Mouse (Mus musculus) heart, adult 8-10 months (tissue): ENCODE measurements around the gene Dennd1a. TPM values are rescaled to one million over a fixed set of nuclear protein-coding genes. Genes with fewer than 3 reads are reported as not detected.
A peak's percentile ranks its signal among the peaks of the same experiment; 100 is the strongest.

Experiments used
- DNase-seq: peaks from one replicate; pipeline ENCODE4 v3.0.0; 2022; ENCODE audit warnings: low spot score
- total RNA-seq, 4 experiments: library from RNA; stranded (reverse); gene quantifications; 2 replicates each; pipeline ENCODE4 v1.2.4; 2022

Dennd1a gene
- total RNA-seq, result 10 to 100 TPM; 24.6 to 29.0 (median 27.3) TPM

DNA sequence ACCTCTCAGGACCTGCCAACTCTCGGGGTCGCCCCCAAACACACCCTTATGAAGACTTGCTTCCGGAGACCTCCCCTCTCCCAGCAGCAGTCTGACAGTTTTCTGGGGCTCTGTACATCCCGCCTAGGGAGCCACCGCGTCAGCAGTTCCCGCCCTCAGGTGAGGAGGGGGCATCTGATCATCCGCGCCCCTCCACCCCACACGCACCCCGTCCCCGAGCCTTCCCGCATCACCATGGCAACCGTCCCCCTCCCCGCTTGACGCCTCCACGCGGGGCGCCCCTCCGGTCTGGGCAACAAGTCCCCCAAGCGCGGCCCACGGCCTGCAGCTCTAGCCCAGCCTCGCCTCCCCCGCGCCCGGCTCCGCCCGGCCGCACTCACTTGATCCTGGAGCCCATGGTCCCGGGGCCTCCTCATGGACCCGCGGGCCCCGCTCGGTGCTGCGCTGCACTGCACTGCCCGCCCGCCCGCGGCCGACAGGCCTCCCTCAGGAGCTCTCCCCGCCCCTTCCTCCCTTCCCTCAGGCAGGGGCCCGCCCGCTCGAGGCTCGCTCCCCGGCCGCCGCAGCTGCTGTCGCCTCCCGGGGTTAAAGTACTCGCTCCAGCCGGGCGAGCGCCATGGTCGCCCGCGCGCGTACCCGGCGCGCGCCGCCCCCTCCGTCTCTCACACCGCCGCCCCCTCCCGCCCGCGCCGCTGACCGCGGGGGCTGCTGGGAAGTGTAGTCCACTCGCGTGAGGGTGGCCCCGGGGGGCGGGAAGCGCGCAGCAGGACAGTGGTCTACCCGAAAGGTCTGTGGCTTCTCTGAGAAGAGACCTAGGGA lies at the start of gene Dennd1a:
Dennd1a (minus strand) TSS at position 658 of the 819 bp plus-strand sequence.
- DNase-seq, result peak; percentile 83

DNA sequence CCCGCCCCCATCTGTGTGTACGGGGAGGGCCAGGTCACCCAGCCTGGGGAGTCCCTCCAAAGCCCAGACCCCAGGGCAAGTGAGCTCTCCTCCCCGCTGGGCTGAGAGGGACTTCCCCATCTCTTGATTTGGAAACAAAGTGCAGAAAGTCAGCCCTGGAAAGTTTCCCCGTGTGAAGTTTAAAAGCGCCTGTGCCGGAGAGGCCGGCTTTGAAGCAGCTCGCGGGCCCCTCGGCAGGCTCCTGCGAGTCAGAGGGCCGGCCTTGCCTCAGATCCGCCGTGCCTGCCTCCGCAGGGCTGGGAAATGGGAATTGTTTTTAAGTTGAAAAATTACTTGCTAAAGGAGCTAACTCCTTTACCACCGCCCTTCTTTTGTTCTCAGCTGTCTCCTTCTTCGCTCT lies 49.4 kb upstream of the Dennd1a start:
- no peak for DNase-seq

DNA sequence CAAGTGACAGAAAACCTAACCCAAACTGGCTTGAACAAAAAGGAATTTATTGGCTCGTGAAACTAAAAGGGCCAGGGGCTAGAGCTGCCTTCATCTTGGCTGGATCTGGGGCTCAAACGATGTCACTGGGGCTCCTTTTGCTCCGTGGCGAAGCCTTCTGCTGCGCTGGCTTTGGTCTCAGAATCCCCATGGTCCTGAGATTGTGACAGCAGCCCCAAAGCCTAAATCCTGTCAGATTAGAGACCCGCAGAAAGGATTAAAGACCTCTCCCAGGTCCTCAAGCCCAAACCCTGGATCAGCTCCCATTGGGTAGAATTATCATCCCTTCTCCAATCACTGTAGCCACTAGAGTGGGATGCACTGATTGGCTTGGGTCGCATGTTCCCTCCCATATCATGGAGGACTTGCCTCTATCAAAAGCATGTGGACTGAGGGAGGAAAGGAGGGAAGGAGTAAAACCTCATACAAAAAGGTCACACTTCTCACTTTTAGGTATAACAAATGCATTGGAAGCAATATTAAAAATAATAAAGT lies 46.5 kb upstream of the Dennd1a start:
- DNase-seq, result no peak

DNA sequence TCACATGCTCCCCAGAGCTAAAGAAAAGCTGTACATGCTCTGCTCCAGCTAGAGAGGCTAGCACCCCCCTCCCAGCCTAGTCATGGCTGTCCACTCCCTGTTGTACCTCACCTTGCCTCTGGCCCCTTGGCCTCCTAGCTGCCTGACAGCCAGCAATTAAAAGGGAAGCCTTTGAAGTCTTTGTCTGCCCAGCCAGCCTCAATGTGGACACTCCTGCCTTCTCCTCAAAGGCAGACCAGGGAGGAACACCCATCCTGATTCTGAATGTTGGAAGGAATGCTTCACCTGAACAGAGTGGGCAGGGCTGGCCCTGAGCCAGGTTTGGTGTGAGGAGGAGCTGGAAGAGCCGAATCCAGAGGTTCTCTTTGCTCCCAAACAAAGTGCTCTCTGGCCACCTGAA lies 39.5 kb upstream of the Dennd1a start:
- DNase-seq, result no peak

DNA sequence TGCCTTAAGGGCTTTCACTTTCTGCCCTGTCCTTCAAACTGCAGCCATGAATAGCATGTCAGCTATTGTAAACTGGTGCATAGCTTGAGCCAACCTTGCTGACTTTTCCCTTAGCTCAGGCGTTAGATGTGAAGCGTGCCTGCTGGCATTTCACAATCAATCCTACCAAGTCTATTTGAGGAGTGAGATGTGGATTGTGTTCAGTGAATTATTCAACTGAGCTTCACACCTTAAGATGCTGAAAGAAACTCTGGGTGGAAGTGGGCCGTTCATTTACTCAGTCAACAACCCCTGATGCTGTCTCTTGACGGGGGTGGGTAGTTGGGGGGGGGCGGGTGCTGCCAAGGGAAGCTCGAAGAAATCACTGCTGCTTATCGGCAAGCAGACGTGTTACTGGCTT lies 36.2 kb upstream of the Dennd1a start:
- no peak for DNase-seq

DNA sequence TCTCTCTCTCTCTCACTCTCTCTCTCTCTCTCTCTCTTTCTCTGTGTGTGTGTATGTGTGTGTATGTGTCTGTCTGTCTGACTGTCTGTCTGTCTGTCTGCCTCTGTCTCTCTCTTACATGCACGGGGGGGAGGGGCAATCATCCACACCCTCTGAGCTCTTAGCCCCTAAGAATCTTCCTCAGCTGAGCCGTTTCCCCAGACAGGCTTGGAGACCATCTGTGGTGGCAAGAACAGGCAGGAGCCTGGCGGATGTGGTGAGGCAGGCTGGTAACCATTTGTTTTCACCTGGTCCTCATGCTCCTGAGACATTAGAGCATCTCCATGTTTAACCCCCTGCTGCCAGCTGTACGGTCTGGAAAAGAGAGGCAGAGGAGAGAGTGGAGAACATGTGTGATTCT lies 33.7 kb upstream of the Dennd1a start:
- DNase-seq, result no peak

DNA sequence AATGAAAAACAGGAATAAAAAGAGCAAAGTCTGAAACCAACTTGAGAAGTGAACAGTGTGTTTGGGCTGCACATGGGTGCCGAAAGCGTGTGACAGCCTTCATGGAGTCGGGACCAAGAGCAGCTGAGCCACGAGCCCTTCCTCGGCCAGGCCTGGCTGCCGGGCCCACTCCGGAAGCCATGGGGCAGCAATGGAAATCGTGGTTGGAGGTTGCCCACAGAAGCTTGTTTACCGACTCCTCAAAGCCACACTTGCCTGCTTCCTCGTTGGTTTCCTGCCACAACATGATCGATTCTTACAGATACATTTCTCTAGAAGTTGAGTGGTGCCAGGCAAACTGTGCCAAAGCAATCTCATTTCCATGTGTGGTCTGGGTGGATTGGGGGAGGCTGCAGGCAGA lies 31.9 kb upstream of the Dennd1a start:
- no peak for DNase-seq

DNA sequence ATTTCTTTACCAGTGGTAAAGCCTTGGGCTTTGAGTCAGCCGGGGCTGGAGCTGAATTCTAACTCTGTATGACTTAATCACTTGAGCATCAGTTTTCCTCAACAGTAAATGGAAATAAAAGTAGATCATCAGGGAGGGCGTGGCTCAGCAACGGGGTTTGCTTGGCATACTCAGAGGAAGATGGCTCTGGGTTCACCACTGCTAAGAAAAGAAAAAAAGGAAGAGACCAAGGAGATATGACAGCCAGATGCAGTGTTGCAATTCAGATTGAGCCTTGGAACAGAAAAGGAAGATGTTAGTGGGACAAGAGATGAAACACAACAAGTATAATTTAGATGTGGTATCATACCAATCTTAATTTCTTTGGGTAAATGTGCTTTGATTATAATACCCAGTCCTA lies 26.2 kb upstream of the Dennd1a start:
- DNase-seq, result no peak

DNA sequence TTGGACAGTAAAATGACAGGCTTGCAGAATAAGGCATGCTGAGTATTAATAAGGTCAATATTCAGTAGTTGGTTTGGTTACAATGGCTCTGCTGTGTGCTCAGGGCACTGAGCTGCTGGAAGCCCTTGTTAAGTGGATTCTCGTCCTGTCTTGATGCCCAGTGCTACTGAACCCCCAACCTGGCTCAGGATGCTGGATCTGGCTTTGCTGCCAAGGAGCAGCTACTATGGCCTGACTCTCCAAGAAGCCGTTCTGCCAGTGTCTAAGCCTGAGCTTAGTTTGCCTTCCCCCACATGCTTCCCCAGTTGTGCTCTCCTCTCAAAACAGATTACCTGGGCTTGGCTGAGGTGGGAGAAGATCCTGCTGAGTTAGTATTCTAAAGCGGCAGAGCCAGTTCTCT lies 25.7 kb upstream of the Dennd1a start:
- no peak for DNase-seq

DNA sequence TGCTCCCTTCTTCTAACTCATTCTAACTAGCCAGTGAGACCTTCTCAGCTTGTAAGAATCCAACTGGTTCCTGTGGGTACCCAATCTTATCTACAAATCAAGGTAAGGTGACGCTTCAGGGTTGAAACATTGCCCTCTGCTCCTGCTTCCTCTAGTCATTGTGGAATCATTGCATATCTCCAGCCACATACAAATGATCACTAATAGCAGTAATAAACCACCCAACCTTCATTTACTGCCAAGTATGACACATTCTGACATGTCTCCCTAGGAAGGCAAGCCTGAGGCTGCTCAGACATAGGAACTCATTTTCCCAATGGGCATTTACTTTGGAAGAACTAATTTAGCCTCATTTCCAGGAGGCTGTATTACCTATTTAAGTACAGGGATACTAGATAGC lies 18.0 kb upstream of the Dennd1a start:
- DNase-seq, result no peak

DNA sequence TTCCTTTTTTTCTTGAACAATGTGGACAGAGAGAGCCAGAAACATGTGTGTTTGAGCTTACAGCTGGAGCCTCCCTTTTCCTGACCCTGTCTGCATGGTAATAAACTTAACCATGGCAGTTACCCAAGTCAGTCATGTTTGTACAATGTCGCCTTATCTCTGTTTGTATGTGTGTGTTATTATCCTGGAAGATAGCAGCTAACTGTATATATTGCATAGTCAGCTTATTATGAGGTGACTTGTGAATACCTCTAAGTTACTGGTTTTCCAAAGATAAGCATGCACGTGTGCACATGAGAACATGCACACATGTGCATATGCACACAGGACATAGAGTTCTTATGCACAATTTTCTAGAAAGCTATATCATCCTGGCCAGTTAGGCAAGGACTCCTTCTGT lies 13.8 kb upstream of the Dennd1a start:
- no peak for DNase-seq

DNA sequence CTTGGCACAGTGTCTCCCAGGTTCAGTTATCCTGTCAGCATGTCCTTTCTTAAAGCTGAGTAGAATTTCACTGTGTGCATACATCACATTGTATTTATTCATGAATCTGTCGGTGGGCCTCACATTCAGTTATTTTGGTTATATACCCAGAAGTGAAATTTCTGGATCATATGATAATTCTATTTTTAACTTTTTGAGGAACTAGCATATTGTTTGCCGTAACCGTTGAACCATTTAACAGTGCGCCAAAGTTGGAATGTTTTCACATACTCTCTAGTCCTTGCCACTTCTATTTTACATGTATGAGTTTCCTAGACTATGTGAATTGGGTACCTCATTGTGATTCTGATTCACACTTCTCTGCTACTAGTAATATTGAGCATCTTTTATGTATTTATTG lies 8.7 kb upstream of the Dennd1a start:
- DNase-seq, result no peak

DNA sequence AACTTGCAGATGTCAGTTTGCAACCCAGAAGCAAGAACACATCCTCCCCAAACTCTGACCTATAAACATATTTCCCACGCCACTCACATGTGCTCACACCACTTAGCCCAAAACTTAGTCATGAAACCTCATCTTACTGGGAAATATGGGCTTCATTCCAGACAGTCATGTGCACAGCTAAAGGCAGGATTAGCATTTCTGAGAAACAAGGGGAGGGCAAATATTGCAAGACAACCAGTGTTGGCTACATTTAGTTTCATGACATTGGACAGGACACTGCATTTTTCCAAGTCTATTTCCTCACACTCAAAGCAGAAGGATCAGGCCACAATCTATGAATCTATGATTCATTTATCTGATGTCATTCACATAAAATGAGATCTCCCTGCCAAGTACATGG lies 4.3 kb upstream of the Dennd1a start:
- no peak for DNase-seq

DNA sequence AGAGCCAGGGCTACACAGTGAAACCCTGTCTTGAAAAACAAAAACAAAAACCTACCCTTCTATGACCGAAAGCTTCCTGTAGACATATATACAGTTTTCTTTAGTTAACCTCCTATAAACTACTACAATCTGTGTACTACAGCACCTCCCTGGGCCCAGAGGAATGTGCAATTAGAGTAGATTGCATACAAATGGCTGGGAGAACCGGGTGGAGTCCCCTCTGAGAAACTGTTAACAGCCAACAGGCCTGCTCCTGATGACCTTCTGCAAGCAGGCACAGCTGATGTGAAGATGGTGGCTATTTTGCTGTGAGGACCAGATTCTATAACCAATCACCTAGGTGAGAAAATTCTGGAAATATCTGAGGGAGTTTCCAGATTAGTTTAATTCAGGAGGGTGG lies 1.0 kb upstream of the Dennd1a start:
- no peak for DNase-seq

DNA sequence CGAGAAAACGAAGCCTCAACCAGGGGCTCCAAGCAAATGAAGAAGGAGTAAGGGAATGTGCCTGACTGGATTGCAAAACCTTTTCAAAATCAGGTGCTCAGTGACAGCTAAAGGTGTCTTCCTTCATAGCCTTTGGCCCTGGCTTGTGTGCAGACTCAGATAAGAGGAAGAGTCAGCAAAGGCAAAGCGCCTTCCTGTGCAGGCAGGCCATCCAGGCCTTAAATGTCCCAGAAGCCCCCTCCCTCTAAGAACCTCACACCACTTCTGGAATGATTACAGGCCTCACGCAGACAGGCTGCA lies 807 bp downstream of the Dennd1a start:
- DNase-seq, result no peak

DNA sequence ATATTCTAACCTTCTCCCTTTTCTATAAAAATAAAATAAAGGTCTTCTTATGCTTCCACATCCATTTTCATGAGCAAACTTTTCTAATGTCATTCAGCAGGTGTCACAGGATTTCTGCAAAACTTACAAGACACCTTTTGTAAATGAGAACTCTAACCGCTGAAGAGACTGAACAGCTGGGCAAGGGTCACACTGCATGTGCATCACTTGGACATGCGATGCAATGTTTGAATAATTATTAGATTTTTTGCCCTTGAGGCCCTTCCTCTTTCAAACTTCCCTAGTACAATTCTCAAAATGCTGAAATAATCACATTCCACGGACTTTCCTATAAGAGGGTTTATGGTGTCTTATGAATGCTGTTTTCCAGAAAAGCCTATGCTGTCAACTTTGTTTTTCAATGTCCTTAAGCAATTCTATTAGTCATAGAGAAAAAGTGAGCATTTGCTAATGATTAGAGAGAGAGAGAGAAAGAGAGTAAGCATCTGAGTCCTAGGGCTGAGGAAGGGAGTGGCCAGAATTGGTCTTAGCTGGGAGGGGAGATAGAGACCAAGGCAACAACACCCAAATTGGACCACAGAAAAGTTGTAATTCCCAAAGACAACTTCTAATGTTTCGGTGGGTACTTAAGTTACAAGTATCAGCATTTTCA lies 1.3 kb downstream of the Dennd1a start:
- DNase-seq, result no peak

DNA sequence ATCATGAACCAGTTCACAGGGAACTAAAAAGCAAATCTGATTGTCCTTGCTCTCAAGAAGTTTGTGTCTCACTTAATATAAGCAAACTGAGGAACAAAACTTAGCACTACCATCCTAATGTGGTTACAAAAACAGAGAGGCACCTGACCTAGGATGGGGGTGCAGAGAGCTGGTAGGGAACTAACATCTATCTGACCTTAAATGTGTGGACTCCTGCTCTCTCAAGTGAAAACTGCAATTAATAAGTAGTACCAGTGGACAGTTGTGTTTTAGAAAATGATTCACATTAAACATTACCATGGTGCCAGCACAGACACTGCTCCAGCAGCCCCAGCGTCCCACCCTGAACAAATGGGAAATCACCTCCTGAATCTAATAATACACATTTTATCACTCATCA lies 3.2 kb downstream of the Dennd1a start:
- no peak for DNase-seq

DNA sequence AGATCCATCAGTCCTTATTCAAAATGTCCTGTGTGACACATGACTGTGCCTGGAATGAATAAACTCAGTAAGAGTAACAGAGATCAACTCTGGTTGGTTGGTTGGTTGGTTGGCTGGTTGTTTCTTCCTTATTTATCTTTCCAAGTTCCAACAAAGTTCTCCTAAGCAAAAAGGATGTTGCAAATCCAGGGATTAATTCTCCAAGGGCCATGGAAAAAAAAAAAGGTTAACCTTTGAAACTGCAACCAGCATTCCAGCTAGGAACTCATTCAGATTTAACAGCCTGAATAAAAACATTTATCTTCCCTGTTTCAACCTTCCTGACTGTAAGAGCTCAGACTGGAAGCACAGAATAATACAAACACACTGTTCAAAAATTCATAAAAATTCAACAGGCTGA lies 6.8 kb downstream of the Dennd1a start:
- DNase-seq, result no peak

DNA sequence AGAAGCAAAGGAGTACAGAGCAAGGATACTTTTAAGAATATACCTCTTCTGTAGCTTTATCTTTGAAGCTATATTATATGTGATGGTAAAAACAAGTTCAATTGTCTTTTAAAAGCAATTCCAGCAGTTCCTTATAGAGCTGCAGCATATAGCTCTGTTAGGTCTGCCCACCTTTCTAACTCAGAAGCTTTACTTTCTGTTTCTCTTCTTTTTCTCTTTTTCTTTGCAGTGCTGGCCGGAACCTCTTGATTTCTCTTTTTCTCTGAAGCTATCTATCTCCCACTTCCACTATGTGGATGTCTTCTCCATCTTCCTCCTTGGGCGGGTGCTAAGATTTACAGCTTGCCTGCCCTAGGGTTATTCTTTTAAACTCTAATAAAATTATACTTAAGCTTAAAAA lies 12.2 kb downstream of the Dennd1a start:
- DNase-seq, result no peak

DNA sequence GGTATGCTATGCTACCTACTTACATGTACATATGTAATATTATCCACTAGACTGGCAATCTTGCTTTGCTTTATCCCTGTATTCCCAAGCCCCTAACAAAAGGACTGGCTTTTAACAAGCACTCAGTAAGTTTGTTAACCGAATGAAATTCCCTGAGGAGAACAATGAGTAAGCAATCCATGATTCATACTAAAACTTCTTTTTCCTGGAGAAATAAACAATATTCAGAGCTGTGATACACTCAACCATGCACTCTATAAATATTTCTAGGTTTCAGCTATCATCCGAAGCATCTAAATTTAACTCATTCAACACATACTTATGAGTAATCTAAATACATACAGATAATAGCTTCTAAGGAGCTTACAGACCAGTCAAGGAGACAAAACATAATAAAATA lies 23.5 kb downstream of the Dennd1a start:
- peak; percentile 13 for DNase-seq

DNA sequence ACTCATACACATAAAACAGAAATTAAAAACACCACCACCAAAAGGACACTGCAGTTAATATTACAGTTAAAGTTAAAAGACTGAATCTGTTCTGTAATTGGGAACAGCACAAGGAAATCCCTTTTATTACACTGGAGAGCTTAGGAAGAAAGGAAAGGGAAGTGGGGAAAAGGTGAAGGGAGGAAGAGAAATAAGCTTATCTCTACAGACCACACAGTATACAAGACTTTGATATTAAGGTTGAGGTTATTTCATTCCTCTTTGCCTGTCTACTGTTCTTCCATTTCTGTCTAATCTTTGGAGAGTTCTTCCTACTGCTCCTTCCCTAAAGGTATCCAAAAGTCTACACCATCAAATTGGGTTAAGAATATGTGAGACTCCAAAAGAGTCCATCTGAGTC lies 28.1 kb downstream of the Dennd1a start:
- no peak for DNase-seq

DNA sequence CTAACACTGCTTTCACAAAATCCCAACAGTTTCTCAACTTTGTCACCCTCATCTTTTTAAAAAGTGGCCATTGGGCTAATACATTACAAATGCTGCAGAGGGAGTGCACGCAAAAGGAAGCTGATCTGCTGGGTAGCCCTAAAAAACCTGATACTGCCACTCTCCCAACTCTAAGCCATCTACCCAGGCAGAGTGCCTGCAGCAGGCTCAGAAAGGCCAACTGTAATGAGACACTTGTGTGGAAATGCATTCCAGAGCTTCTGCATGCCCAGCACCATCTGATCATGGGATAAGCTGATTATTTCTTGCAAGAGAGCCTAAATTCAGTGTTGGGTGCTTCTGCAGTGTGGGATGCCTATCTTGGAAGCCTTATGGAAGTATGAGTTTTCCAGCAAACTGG lies 49.6 kb downstream of the Dennd1a start:
- no peak for DNase-seq

DNA sequence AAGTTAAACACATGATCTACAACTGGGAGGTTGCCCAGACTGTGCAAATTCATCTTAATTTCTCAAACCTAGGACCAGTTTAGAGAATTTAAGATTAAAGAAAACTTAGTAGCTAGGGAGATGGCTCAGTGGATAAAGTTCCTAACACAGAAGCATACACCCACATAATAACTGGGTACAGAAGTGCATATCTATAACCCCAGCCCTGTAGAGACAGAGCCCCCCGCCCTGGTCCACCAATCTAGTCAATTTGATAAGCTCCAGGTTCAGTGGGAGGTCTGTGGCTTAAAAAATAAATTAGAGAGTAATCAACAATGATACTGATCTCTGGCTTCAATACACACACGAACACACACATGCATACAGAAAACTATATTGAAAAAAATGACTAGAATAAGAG lies 51.6 kb downstream of the Dennd1a start:
- no peak for DNase-seq

DNA sequence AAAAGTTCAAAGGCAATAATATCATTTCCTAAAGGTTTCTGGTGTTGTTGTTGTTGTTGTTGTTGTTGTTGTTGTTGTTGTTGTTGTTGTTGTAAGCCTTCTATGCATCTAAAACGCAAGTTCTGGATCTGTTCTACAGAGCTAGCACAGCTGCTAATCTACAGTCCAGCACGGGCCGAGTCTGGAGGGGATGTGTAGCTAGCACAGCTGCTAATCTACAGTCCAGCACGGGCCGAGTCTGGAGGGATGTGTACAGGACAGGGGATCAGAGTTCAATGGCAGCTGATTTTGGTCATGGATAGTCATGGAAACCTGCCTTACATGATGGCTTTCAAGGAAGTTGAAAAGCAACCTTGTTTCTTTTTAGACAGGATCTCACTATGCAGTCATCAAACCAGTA lies 57.3 kb downstream of the Dennd1a start:
- DNase-seq, result no peak
